Mouse (Mus musculus) spleen, adult 18-20 months (tissue): Measurements from ENCODE around the gene Gon7.

Source experiments
- DNase-seq, 2 experiments: peaks; one replicate each; pipeline ENCODE4 v3.0.0; 2022; ENCODE audit warnings: mixed read lengths in 2 of 2

Gene Gon7

DNA sequence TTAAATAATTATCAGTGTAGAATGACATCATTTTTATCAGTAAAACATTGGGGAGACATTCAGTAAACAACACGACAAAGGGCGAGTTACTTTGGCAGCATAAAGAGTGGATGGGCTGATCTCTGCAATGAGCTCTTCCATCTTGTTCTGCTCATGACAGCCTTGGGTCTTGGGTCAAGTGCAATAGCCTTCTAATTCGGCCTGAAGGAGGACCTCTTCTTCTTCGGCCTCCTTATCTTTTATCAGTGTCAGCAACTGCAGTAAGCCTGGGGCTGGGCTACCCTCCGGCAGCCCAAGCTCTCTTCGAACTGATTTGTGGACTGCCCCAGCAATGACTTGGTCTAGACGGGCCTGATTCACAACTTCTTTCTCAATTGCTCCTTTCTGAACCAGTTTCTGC, 15.5 kb downstream of the Gon7 start:
- DNase-seq: no peak

DNA sequence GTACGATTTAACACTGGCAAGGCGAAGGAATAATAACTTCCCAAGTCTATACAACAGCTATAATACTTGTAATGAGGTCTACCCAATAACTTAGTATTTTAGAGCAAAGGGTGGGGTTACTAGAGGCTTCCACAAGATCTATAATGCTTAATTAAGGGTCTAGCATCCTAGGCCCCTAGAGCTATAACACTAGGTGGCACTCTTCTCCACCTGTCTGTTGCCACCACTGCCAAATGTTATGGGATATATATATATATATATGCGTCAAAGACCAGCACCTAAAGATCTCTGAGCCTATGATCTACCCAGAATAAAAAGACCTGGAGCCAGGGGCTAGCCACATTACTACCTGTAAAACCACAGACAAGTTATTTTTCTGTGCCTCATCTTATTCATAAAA, 17.3 kb downstream of the Gon7 start:
- DNase-seq: no peak

DNA sequence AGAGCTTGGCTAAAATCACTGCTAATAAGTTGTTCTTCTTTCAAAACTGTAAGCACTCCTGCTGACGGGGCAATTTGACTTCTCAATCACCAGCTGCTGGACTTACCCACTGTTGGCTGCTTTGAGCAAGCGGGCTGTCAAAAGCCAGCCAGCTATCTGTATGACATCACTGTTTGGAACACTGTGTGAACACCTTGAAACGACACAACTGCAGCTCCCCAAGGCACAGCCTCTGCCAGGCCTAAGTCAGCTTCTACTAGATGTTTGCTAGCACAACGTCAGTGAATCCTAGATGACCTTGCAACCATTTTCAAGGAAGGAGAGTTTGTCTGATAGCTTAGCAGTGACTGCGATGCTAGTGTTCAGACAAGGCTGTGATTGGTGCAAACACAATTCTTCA, 18.5 kb downstream of the Gon7 start:
- no peak for DNase-seq

DNA sequence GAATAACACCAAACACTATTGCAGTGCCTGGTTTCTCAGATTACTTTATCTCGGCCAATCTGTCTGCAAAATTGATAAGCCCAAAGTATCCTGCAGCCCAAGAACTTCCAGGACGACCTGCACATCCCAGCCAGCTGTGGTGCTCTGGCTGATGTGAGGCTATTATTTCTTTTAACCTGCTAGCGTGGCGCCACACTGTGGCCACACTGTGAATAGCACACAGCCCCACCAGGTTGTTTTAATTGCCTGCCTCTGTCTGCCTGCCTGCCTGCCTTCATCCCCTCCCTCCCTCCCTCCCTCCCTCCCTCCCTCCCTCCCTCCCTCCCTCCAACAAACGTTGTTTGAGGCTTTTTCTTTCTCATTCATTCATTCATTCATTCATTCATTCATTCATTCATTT, 24.2 kb downstream of the Gon7 start:
- peak; percentile 22 to 54 for DNase-seq

DNA sequence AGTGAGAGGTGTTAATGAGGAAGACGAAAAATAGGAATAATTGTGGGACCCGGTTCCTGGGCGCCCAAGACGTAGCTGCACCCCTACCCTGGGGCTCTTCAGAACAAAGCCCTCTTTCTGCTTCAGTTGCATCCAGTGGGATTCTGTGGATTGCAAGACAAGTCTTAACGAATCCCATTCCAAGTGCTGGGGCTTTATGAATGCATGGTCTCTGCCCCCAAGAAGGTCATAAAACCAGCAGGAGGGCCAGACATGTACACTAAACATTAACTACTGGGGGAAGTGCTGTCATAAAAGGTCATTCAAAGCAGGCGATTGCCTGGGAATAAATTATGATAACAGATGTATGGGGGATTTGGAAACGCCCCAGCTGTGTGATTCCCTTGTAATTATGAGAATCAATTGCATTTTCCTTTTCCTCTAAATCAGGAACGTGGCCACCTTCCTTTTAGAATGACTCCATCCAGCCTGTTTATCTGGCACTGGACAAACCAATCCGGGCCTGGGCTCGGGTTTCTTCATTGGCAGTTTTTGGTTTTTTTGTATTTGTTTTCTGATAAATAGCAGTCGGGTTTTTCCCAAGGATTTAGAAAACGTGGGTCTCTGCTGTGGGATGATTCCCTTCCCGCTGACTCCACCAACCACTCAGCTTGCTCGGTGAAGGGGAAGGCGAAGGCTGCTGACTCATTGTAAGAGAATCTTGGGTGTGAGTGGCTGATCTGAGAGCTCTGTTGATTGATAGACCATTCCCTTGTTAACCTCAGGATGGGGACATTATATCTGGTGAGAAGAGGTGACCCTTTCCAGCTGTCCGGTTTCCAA, 26.6 kb downstream of the Gon7 start:
- DNase-seq: no peak

DNA sequence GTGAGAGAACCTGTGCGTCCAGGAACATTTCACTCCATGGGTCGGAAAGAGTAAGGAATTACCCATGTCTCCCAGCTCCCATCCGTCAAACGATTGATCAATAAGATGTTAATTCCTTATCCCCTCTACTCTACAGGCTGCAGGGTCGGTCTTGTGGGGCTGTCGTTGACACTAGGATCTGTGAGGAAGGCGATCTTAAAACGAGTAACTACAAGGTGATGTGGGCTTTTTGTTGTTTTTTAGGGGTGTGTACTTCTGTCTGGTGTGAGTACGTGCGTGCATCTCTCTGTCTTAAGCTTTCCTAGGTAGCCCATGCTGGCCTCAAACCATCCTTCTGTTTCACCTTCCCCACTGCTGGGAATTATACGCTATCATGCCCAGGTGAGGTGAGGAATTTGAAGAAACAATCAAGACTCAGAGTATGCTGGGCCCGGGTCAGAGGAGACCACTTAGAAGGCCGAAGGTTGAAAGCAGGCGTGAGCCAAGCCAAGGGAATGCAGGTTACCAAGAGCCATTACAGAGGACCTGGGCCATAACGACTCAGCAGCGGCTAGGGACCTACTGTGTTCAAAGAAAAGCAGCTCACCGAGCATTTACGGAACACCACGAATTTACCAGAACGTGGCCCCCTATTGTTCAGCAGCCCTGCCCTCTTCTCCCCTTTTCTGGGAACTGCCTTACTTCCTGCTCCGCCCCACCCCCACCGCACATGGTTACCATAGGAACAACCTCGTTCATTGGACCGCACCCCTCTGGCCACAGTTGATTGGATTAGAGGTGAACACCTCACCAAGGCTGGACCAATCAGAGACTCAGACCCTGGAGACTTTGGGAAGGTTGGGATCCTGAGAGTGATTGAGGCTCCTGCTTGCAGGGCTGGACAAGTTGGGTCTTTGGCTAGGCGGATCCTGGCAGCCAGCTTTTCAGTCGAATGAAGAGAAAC, 27.5 kb downstream of the Gon7 start:
- peak; percentile 27 to 32 for DNase-seq

DNA sequence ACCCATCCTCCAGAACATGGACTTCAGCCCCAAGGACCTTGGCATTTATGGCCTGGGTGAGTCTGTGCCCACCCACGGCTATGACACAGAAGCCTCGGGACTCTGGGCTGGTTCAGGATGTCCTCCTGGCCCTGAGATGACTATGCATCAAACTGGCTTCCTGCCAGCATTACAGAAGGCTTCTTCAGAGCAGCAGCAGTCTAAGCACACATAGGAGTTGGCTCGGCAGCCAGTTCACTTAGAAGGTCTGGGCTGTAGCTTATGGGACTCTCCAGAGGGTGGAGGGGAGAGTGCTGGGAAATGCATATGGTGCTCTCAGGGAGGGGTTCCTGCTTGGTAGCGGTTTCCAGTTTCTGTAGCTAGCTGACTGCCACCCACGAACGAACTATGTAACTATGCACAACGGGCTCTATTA, 31.8 kb downstream of the Gon7 start:
- no peak for DNase-seq

DNA sequence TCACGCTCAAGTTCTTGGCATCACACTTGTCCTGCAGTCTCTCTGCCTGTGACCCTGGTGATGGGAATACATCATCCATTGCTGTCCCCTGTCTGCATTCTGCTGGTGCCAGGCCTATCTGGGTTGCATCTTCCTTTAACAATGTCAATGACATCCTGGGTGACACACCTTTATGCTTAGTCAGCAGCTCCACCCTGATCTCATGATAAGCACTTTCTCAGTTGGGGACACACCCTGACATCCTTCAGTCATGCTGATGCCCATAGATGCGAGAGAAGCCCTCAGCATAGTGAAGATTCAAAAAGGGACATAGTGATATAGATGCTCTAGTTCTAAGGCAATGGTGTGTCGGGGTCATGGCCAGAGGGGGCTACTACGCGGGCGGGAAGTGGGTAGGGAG, 32.5 kb downstream of the Gon7 start:
- no peak for DNase-seq

DNA sequence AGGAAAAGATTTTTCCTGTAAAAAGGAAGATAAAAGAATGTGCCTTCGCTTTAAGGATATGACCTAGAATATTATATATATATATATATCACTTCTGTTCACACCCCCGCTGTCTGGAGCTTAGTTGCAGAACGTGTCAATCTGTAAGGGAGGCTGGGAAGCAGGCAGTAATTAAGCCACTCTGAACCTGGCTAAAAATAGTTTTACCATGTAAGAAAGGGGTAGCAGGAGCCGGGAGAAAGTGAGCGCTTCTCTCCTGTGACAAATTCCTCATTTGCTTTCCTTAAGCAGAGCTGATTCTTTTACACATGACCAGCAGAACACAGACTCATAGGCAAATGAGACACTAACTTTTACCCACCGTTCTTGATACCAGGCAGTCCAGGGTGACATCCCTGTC, 33.7 kb downstream of the Gon7 start:
- DNase-seq: no peak

DNA sequence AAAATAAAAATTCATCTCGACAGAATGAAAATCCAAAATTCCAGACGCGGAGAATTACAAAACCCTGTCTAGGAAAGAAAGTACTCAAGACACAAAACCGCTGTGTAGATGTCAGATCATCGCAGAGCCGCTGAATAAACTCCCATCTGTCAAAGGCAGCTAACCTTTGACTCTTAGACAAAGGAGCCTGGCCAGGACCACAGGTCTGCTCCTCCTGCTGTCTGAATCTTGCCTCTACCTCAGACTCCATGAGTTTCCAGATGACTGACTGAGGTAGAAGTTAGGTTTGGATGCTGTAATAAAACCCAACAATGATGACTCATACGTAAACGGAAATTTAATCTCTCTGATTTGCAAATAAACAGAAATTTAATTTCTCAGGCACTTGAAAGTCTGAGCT, 34.6 kb downstream of the Gon7 start:
- DNase-seq: no peak

DNA sequence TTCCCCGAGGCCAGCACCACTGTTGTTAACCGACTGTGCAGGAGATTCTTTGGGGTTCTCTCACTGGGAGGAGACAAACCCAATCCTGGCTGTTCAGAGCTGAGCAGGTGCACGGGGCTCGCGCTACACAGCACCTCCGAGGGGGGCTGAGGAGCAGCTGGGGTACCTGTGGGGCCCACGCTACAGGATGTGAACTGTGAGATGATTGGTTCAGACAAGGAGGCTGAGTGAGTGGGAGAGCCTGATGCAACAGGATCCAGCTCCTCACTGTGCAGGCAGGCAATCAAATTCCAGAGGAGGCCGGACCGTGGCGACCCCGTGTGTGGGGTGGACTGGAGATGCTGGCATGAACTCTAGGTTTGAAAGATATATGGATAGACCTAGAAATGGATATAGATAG, 35.2 kb downstream of the Gon7 start:
- DNase-seq: no peak

DNA sequence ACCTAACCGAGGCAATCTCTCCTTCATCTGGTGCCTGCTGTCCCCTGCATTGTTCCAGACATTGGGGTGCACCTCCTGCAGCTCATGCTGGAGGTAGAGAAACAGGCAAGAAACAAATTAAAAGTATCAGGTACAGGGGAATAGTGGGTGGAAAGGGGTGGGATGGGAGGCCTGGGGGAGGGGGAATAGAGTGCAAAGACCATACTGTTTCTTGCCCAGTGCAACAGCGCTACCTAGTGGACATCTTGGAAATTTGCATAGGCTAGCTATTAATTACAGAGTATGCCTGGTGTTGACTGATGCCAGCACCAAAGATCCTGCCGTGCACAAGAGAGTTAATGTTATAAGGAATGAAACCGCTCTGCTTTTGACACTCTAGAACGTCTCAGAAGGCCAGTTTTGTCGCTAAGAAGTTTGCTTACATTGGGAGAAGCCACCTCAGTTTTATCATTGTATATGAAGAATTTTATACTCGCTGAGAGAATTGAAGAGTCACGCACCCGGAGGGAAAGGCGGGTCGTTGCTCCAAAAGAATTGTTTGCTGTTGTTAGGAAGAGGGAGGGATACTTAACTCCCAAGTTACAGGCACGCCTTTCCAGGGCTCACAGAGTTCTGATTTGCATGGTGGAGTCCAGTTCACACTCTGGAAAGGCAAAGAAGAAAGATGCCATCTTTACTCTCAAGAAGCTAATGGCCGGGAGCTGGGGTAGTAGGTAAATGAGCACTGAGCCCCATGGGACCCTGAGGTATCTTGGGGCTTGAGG, 37.9 kb downstream of the Gon7 start:
- peak in 1 of 2 experiments; percentile 29 for DNase-seq

DNA sequence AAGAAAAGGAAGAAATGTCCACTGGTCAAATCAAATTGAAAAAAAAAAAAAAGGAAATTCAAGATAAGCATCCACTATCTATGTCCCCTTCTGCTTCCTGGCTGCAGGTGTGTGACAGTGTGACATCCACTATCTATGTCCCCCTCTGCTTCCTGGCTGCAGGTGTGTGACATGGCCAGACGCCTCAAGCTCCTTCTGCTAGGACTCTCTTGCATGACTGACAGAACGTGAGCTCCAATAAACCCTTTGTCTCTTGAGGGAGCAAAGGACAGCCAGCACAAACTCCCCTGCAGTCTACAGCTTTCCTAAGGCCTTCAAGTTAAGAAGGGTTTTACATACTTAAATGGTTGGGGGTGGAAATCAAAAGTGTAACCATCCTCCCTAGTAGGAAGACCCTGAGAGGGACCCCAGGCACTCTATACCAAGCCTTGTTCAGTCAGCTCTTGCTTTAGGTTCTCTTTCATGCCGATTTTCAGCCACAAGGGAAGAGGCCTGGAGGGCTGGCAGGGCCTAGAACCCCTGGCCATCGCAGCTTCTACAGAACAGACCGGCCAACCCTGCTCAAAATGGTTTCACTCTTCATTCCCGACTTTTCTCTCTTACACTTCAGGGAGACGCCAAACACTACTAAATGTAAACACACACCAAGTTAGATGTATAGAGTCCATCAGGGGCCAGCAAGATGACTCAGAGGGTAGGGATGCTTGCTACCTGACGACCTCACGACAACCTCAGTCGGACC, 42.8 kb downstream of the Gon7 start:
- no peak for DNase-seq

DNA sequence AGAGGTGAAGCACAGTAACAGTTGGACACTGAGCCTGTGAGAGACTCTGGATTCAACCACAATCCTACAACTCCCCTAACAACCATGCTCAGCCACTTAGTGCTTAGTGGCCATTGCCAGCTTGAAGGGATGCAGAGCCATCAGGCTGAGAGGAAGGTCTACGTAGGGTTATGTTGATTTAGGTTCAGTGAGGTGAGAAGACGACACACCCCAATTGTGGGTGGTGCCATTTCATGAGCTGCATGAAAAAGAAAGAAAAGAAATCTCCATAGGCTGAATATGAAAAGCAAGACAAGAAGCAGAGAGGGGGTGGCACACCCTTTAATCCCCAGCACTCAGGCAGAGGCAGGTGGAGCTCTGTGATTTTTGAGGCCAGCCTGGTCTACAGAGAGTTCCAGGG, 43.5 kb downstream of the Gon7 start:
- DNase-seq: no peak

DNA sequence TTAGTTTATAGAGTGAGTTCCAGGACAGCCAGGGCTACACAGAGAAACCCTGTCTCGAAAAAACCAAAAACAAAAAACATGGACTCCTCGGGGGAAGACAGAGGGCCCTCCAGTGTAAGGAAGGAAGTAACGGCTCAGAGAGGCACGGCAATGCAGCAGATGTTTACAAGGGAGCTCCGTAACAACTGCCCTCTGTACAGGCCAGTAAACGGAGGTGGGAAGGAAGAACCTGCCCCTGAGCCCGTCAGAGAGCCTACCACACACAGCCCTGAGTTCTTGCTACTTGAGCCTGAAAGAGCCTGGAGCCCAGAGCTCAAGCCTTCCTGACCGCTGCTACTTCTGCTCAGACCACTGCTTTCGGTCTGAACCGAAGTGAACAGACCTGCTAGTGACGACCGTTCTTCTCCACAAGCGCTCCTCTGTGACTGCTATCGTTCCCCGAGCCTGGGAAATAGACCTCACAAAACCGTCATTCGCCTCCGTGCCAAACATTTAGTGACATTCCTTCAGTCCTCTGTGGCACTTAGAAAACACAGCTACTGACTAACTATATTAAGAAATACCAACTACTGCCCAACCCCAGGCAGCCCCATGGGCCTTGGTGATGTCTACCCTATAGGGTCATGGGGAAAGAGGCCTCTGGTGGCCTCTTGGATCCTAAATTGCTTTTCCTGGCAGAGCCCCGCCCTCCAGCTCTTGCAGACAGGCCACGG, 44.3 kb downstream of the Gon7 start:
- DNase-seq: no peak

DNA sequence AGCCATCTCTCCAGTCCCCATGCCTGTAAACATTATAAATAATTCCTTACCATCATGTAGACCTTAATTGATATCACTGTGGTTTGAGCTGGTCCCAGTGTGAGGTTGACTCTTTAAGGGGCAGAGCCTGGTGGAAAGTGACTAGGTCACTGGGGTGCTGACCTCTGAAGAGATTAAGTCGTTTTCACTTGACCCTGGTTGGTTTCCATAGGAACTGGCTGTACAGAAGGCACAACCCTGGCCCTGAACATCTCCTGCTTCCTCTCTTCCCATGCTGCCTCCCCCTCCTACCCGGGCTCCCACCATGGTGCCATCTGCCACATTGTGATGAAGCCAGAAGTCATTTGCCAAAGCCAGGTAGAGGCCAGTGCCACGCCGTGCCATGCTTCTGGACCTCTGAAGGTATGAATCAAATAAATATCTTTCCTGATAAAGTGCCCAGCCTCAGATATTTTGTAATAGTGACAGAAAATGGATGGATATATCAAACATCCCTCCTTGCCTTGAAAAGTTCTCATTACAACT, 46.7 kb downstream of the Gon7 start:
- no peak for DNase-seq

DNA sequence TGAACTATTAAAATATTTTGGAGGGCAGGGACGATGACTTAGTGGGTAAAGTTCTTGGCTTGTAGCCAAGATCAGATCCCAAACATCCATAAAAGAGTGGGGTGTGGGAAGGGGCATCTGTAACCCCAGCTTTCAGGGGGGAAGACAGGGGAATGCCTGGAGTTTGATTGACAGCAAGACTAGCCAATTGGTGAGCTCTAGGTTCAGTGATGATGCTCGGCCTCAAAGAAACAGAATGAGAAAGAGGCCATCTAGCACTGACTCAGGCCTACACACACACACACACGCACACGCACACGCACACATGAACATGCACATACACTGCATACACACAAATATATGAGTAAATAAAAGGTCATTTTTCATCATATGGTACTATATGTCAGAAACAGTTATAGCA, 47.7 kb downstream of the Gon7 start:
- no peak for DNase-seq

DNA sequence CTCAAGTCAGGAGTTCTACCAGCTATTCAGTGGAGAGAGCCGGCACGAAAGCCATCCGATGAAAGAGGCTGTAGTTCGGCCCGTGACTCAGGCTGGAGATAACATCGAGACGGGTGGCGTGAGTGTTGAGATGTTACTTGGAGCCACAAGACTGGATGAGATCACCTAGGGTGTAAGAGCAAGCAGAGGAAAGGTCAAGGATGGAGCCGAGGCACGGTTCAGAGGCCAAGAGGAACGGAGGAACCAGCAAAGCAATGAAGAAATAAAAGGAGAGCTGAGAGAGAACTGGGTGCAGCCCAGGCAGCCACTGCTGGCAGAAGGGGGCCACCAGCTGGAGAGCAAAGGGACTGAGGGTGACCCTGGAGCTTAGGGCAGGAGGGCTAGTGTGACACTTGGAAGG, 49.4 kb downstream of the Gon7 start:
- no peak for DNase-seq

DNA sequence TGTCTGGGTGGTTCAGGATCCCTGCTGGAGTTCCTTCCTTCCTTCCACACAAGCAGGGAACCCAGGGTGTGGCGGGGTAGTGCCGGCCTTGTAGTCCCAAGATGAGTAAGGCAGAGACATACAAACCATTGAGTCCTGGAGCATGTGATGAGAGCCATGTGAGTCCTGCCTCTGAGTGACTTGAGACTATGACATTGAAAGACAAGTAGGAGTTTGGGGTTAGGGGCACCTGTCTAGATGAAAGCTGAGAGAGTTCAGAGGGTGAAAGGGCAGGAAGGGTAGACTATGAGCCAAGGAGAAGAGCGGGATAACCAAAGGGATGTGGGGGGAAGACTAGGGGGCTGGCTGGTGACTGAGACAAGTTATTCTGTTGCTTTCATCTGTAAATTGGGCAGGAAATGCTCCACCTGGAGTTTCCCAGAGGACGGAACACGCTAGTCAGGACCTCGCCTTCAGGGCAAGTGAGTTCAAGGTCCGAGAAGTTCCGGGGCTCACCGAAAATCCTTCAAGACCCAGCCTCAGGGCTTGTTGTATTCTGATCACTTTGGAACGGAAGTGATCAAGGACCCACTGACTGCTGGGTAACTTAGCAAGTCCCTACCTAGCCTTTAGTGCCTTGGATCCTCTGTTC, 50.7 kb downstream of the Gon7 start:
- DNase-seq: no peak

DNA sequence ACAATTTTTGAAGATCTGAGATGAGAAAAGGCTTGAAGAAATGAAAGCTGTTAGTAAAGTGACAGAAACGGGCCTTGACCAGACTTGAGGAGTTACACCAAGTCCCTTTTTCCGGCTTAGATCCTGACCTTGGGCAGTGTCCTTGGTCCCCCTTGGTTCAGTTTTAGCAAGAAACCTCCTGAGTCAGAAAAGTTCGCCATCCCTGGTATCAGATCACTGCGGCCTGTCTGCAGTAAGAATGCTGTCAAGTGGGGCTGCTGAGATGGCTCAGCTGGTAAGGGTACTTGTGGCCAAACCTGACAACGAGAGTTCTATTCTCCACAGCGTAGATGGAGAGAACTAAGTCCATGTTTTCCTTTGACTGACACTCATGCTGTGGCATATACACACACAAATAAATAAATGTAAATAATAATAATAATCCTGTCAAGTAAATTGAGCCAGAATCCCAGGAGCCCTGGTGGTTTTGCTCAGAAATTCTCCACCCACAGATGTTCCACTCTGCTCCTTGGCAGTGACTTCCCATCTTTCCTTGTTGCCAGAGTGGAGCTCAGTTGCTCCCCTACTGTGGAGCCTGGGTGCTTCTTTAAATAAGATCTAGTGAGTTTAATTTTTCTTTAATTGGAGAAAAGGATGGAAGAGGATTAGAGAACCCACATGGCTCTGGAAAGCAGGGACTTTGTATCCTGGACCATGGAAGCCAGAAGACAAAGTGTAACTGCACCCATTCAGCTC, 51.5 kb downstream of the Gon7 start:
- DNase-seq: no peak
